Mouse (Mus musculus): ENCODE data around the gene Acacb.

GRCm38 (mm10) chr5:114176548-114177400, 30.4 kb downstream of the Acacb start:
- TF ChIP-seq CTCF (conservative IDR thresholded peaks at IDR 0.05 in 1 of 2, IDR thresholded peaks at IDR 0.05 in 1 of 2; ENCODE audit: low read depth in 2 of 2, low read length in 2 of 2): peak in 1 of 2 experiments; percentile 37; a peak in 2 of 4 replicates
- no peak for TF ChIP-seq ZC3H11A (IDR thresholded peaks at IDR 0.05; ENCODE audit: low read depth, low read length)
- no peak for TF ChIP-seq EP300 (IDR thresholded peaks at IDR 0.05; ENCODE audit: low read length)
- no peak for TF ChIP-seq ZMIZ1 (IDR thresholded peaks at IDR 0.05; ENCODE audit: low read depth, low read length)
